Mouse (Mus musculus): Measurements from ENCODE around the gene Ascl2. TPM values are rescaled to one million over a fixed set of nuclear protein-coding genes. Genes with fewer than 3 reads are reported as not detected.

The Ascl2 gene
- polyA plus RNA-seq (2017; shearing (Covaris generic)), result 0.43 TPM

GRCm38 (mm10) chr7:142968809-142969511 lies at the start of gene Ascl2:
Gene Ascl2 (minus strand): TSS chr7:142969264.

GRCm38 (mm10) chr7:143004727-143005343 lies 35.8 kb upstream of the Ascl2 start, which contains the start of gene Tspan32:
Gene Tspan32 (plus strand): TSS chr7:143005046.

GRCm38 (mm10) chr7:142931028-142931427 lies 38.0 kb downstream of the Ascl2 start, which contains the start of gene Th:
Gene Th (minus strand): TSS chr7:142931128.

Other genes with a start within 250 kb of the Ascl2 start
- 0.39 TPM for gene Ins2, start 225.9 kb downstream of the Ascl2 start, polyA plus RNA-seq (2017; shearing (Covaris generic))
- not detected for gene Th, start 38.1 kb downstream of the Ascl2 start, polyA plus RNA-seq (2017; shearing (Covaris generic))
- 621 TPM for gene Tspan32, start 35.8 kb upstream of the Ascl2 start, polyA plus RNA-seq (2017; shearing (Covaris generic))
- gene Cd81, start 83.5 kb upstream of the Ascl2 start, polyA plus RNA-seq (2017; shearing (Covaris generic)), result 165 TPM
- 50.6 TPM for gene Tssc4, start 100.0 kb upstream of the Ascl2 start, polyA plus RNA-seq (2017; shearing (Covaris generic))
- gene Trpm5, start 125.4 kb upstream of the Ascl2 start, polyA plus RNA-seq (2017; shearing (Covaris generic)), result not detected
- not detected for gene Kcnq1, start 137.1 kb upstream of the Ascl2 start, polyA plus RNA-seq (2017; shearing (Covaris generic))